Comparison of ENCODE assay signal across 16 mouse cellular contexts in the genomic region with DNA sequence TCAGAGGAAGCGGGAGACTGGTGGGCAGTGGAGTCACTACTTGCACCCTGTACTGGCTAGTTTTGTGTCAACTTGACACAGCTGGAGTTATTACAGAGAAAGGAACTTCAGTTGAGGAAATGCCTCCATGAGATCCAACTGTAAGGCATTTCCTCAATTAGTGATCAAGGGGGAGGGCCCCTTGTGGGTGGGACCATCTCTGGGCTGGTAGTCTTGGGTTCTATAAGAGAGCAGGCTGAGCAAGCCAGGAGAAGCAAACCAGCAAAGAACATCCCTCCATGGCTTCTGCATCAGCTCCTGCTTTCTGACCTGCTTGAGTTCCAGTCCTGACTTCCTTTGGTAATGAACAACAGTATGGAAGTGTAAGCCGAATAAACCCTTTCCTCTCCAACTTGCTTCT. TPM values are rescaled to one million over a fixed set of nuclear protein-coding genes. Genes with fewer than 3 reads are reported as not detected.
DNase-seq lines count a peak whose midpoint lies in the region; ATAC-seq lines count a peak whose summit lies in the region.
"Not testable (repeated sequence)": the region's sequence is repeated elsewhere in the genome, so short reads cannot be mapped to it uniquely, and the experiment has no call there.
"Had no signal": no experiment of that assay in that cellular context is flagged by ENCODE, and none has a peak within 500 bp of the region (broad histone marks: within the 10 kb centered on the region; RNA-seq: fewer than 3 reads in every experiment).

No protein-coding gene starts in this region.

- not testable (repeated sequence) for H3K9me3 ChIP-seq in liver, embryonic 15.5 days (replicated peaks)

- not testable (repeated sequence) for H3K9ac ChIP-seq in liver, embryonic 15.5 days

- not testable (repeated sequence) for H3K4me1 ChIP-seq in brown adipose tissue, adult 24 weeks (ENCODE audit: control insufficient read depth, insufficient read depth, insufficient read length, low read length)
- H3K4me1 ChIP-seq in liver, embryonic 15.5 days (replicated peaks): peaks cover 27% of the 10 kb centered on the region

- H3K79me2 ChIP-seq in macrophage (ENCODE audit: inconsistent target): not testable (repeated sequence)

- not testable (repeated sequence) for ATAC-seq in liver, embryonic 15.5 days (ENCODE audit: insufficient read depth)

- WGBS in liver, embryonic 15.5 days (ENCODE audit: insufficient replicate concordance): 65% methylated on average over 2 of the region's 2 CpGs
- WGBS in macrophage (ENCODE audit: missing documents): 29% methylated on average over 1 of the region's 2 CpGs

- not testable (repeated sequence) for H3K4me3 ChIP-seq in brown adipose tissue, adult 24 weeks (ENCODE audit: insufficient read depth, low read depth, low read length); liver, embryonic 15.5 days (replicated peaks); macrophage (ENCODE audit: inconsistent target)

- not testable (repeated sequence) for H3K36me3 ChIP-seq in liver, embryonic 15.5 days (replicated peaks); macrophage (ENCODE audit: inconsistent target)

- H3K27ac ChIP-seq in brown adipose tissue, adult 24 weeks (replicated peaks; ENCODE audit: low read depth, low read length): 0 out of 2 replicates have a peak overlapping the region, but pooled peaks have one; percentile 25
- peak overlapping the region; percentile 19; the same call in 1 of the 2 replicates for H3K27ac ChIP-seq in liver, embryonic 15.5 days (replicated peaks)
- peak overlapping the region; percentile 38; the same call in 1 of the 2 replicates for H3K27ac ChIP-seq in macrophage

- not testable (repeated sequence) for H3K4me2 ChIP-seq in liver, embryonic 15.5 days

- H3K27me3 ChIP-seq in liver, embryonic 15.5 days: not testable (repeated sequence)

- DNase-seq in heart, adult 11 months: peak; percentile 92
- peak; percentile 3 for DNase-seq in kidney, postnatal 10 days

RNA-seq across cellular contexts. Expression of gene Hist1h4c, which starts 4.5 kb away (rescaled TPM):
- polyA plus RNA-seq in brown adipose tissue, adult 24 weeks (2012; ENCODE audit: insufficient read depth, insufficient read length, missing spikeins): 2.1 TPM in 1 of 2 replicates, not detected in the other
- 7.3 and 8.8 TPM in 2 replicates for polyA plus RNA-seq in liver, embryonic 15.5 days (2015; fragmentation: Nextera tagmentation; extraction: Ambion mirVana)
- total RNA-seq in macrophage (2018; cell fraction: chromatin; rRNA removed): 10 to 100 TPM in 14 of 26 experiments, 1 to 10 TPM in 12; 4.0 to 49.2 (median 11.4) TPM
- total RNA-seq in macrophage (2018; cell fraction: cytosol; rRNA removed): 10 to 100 TPM; 16.3 to 87.3 (median 38.2) TPM
- total RNA-seq in macrophage (2018; cell fraction: nucleus; rRNA removed): 100 to 1,000 TPM in 1 of 26 experiments, 10 to 100 TPM in 23, 1 to 10 TPM in 2; 4.8 to 101 (median 22.1) TPM
- polyA plus RNA-seq in macrophage (2018): 0.53 TPM in 1 of 3 replicates, not detected in the others

RNA-seq across cellular contexts. Expression of gene Hist1h1t, which starts 7.2 kb away (rescaled TPM):
- not detected in 2 replicates for polyA plus RNA-seq in brown adipose tissue, adult 24 weeks (2012; ENCODE audit: insufficient read depth, insufficient read length, missing spikeins)
- polyA plus RNA-seq in liver, embryonic 15.5 days (2015; fragmentation: Nextera tagmentation; extraction: Ambion mirVana): 0.17 TPM in 1 of 2 replicates, not detected in the other
- total RNA-seq in macrophage (2018; cell fraction: chromatin; rRNA removed): 1 to 10 TPM in 9 of 26 experiments, not detected in 17; 1.1 to 7.4 (median 2.3) TPM
- total RNA-seq in macrophage (2018; cell fraction: cytosol; rRNA removed): under 1 TPM in 2 of 26 experiments, not detected in 24; 0.17 to 0.22 TPM
- 1 to 10 TPM in 4 of 26 experiments, under 1 TPM in 1, not detected in 21; 0.98 to 2.7 (median 1.3) TPM for total RNA-seq in macrophage (2018; cell fraction: nucleus; rRNA removed)
- not detected in 3 replicates for polyA plus RNA-seq in macrophage (2018)
- total RNA-seq: adrenal gland, adult 2 months; adrenal gland, postnatal 25 days had no signal
- polyA plus RNA-seq: adrenal gland, adult 2 months; C2C12; embryonic facial prominence, embryonic 11.5 days; embryonic facial prominence, embryonic 13.5 days; embryonic facial prominence, embryonic 15.5 days; forebrain, embryonic 10.5 days; forebrain, embryonic 12.5 days; forebrain, embryonic 14.5 days; forebrain, embryonic 16.5 days had no signal

RNA-seq across cellular contexts. Expression of gene Hfe, which starts 7.9 kb away (rescaled TPM):
- polyA plus RNA-seq in brown adipose tissue, adult 24 weeks (2012; ENCODE audit: insufficient read depth, insufficient read length, missing spikeins): 30.2 and 34.3 TPM in 2 replicates
- polyA plus RNA-seq in liver, embryonic 15.5 days (2015; fragmentation: Nextera tagmentation; extraction: Ambion mirVana): 13.6 and 16.4 TPM in 2 replicates
- 10 to 100 TPM in 14 of 26 experiments, 1 to 10 TPM in 12; 2.7 to 31.8 (median 15.3) TPM for total RNA-seq in macrophage (2018; cell fraction: chromatin; rRNA removed)
- 10 to 100 TPM; 25.0 to 63.5 (median 42.9) TPM for total RNA-seq in macrophage (2018; cell fraction: cytosol; rRNA removed)
- 10 to 100 TPM; 12.6 to 62.1 (median 39.3) TPM for total RNA-seq in macrophage (2018; cell fraction: nucleus; rRNA removed)
- polyA plus RNA-seq in macrophage (2018): 27.7 to 67.4 TPM (median 36.4 TPM) in 3 replicates
- total RNA-seq: MEL had no signal

RNA-seq across cellular contexts. Expression of gene Hist1h2bc, which starts 18.8 kb away (rescaled TPM):
- polyA plus RNA-seq in brown adipose tissue, adult 24 weeks (2012; ENCODE audit: insufficient read depth, insufficient read length, missing spikeins): 190 and 234 TPM in 2 replicates
- polyA plus RNA-seq in liver, embryonic 15.5 days (2015; fragmentation: Nextera tagmentation; extraction: Ambion mirVana): 136 and 151 TPM in 2 replicates
- 10 to 100 TPM in 7 of 26 experiments, 1 to 10 TPM in 19; 1.6 to 36.8 (median 5.8) TPM for total RNA-seq in macrophage (2018; cell fraction: chromatin; rRNA removed)
- 100 to 1,000 TPM; 112 to 241 (median 169) TPM for total RNA-seq in macrophage (2018; cell fraction: cytosol; rRNA removed)
- total RNA-seq in macrophage (2018; cell fraction: nucleus; rRNA removed): 10 to 100 TPM in 24 of 26 experiments, 1 to 10 TPM in 2; 9.0 to 62.0 (median 30.7) TPM
- 101 to 170 TPM (median 160 TPM) in 3 replicates for polyA plus RNA-seq in macrophage (2018)

RNA-seq across cellular contexts. Expression of gene Hist1h2ac, which starts 19.1 kb away (rescaled TPM):
- polyA plus RNA-seq in brown adipose tissue, adult 24 weeks (2012; ENCODE audit: insufficient read depth, insufficient read length, missing spikeins): 0.59 and 1.0 TPM in 2 replicates
- 1.2 and 1.4 TPM in 2 replicates for polyA plus RNA-seq in liver, embryonic 15.5 days (2015; fragmentation: Nextera tagmentation; extraction: Ambion mirVana)
- 1 to 10 TPM in 11 of 26 experiments, under 1 TPM in 12, not detected in 3; 0.21 to 7.6 (median 0.89) TPM for total RNA-seq in macrophage (2018; cell fraction: chromatin; rRNA removed)
- total RNA-seq in macrophage (2018; cell fraction: cytosol; rRNA removed): 1 to 10 TPM in 24 of 26 experiments, under 1 TPM in 2; 0.71 to 4.8 (median 1.6) TPM
- total RNA-seq in macrophage (2018; cell fraction: nucleus; rRNA removed): 1 to 10 TPM in 16 of 26 experiments, under 1 TPM in 9, not detected in 1; 0.29 to 7.6 (median 1.3) TPM
- 0.20 to 0.36 TPM (median 0.33 TPM) in 3 replicates for polyA plus RNA-seq in macrophage (2018)
